Mouse (Mus musculus): ENCODE results near the gene Gm28051. TPM values are rescaled to one million over a fixed set of nuclear protein-coding genes. Genes with fewer than 3 reads are reported as not detected.
A peak's percentile ranks its signal among the peaks of the same experiment; 100 is the strongest.

Gene Gm28051
- polyA plus RNA-seq, 1 experiment from 2014 or later = not detected

- H3K4me1 ChIP-seq (ENCODE audit: control insufficient read depth, insufficient read depth, low read length) = no peaks in the 10 kb centered on the region; the same call in 1 of the 2 replicates
- H3K9me3 ChIP-seq (replicated peaks; ENCODE audit: control insufficient read depth, low read length, poor library complexity, severe bottlenecking) = no peaks in the 10 kb centered on the region
- no peaks in the 10 kb centered on the region for H3K36me3 ChIP-seq (ENCODE audit: control insufficient read depth, insufficient read depth, low read length)
- no peaks in the 10 kb centered on the region for H3K27me3 ChIP-seq (ENCODE audit: control insufficient read depth, insufficient read depth, low read depth, low read length)
- no peak overlapping the region for H3K4me2 ChIP-seq (ENCODE audit: low read length)
- no peak overlapping the region for H3K9ac ChIP-seq (ENCODE audit: low read depth, low read length)
- no peak overlapping the region for H3K4me3 ChIP-seq (ENCODE audit: low read depth, low read length)
- 84% methylated on average over 10 of the region's 10 CpGs for WGBS
- no peak for ATAC-seq
- no peak overlapping the region for H3K27ac ChIP-seq (ENCODE audit: low read length)
These were observed 42.7 kb downstream of the Gm28051 start for GRCm38 (mm10) chr12:102714654-102715395.

DNA sequence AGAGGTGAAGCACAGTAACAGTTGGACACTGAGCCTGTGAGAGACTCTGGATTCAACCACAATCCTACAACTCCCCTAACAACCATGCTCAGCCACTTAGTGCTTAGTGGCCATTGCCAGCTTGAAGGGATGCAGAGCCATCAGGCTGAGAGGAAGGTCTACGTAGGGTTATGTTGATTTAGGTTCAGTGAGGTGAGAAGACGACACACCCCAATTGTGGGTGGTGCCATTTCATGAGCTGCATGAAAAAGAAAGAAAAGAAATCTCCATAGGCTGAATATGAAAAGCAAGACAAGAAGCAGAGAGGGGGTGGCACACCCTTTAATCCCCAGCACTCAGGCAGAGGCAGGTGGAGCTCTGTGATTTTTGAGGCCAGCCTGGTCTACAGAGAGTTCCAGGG lies 43.4 kb downstream of the Gm28051 start:
- no peaks in the 10 kb centered on the region for H3K4me1 ChIP-seq (ENCODE audit: control insufficient read depth, insufficient read depth, low read length)
- no peak overlapping the region for H3K9ac ChIP-seq (ENCODE audit: low read depth, low read length)
- no peak overlapping the region for H3K4me3 ChIP-seq (ENCODE audit: low read depth, low read length)
- no peak overlapping the region for H3K4me2 ChIP-seq (ENCODE audit: low read length)
- WGBS = 65% methylated on average over 2 of the region's 2 CpGs
- H3K27ac ChIP-seq (ENCODE audit: low read length) = no peak overlapping the region
- no peaks in the 10 kb centered on the region for H3K36me3 ChIP-seq (ENCODE audit: control insufficient read depth, insufficient read depth, low read length)
- H3K27me3 ChIP-seq (ENCODE audit: control insufficient read depth, insufficient read depth, low read depth, low read length) = no peaks in the 10 kb centered on the region
- ATAC-seq = no peak
- H3K9me3 ChIP-seq (replicated peaks; ENCODE audit: control insufficient read depth, low read length, poor library complexity, severe bottlenecking) = no peaks in the 10 kb centered on the region

GRCm38 (mm10) chr12:102713153-102713865 lies 44.3 kb downstream of the Gm28051 start:
- no peak overlapping the region for H3K9ac ChIP-seq (ENCODE audit: low read depth, low read length)
- no peaks in the 10 kb centered on the region for H3K36me3 ChIP-seq (ENCODE audit: control insufficient read depth, insufficient read depth, low read length)
- H3K27ac ChIP-seq (ENCODE audit: low read length) = no peak overlapping the region
- H3K27me3 ChIP-seq (ENCODE audit: control insufficient read depth, insufficient read depth, low read depth, low read length) = no peaks in the 10 kb centered on the region
- no peak overlapping the region for H3K4me3 ChIP-seq (ENCODE audit: low read depth, low read length)
- 84% methylated on average over 20 of the region's 20 CpGs for WGBS
- no peak for ATAC-seq
- H3K4me1 ChIP-seq (ENCODE audit: control insufficient read depth, insufficient read depth, low read length) = no peaks in the 10 kb centered on the region
- no peaks in the 10 kb centered on the region for H3K9me3 ChIP-seq (replicated peaks; ENCODE audit: control insufficient read depth, low read length, poor library complexity, severe bottlenecking)
- no peak overlapping the region for H3K4me2 ChIP-seq (ENCODE audit: low read length)

GRCm38 (mm10) chr12:102710851-102711375 lies 46.7 kb downstream of the Gm28051 start:
- H3K27ac ChIP-seq (ENCODE audit: low read length) = no peak overlapping the region
- no peak overlapping the region for H3K4me2 ChIP-seq (ENCODE audit: low read length)
- H3K9me3 ChIP-seq (replicated peaks; ENCODE audit: control insufficient read depth, low read length, poor library complexity, severe bottlenecking) = no peaks in the 10 kb centered on the region
- H3K36me3 ChIP-seq (ENCODE audit: control insufficient read depth, insufficient read depth, low read length) = no peaks in the 10 kb centered on the region
- no peaks in the 10 kb centered on the region for H3K27me3 ChIP-seq (ENCODE audit: control insufficient read depth, insufficient read depth, low read depth, low read length)
- peaks cover 1% of the 10 kb centered on the region for H3K4me1 ChIP-seq (ENCODE audit: control insufficient read depth, insufficient read depth, low read length)
- no peak overlapping the region for H3K9ac ChIP-seq (ENCODE audit: low read depth, low read length)
- no peak overlapping the region for H3K4me3 ChIP-seq (ENCODE audit: low read depth, low read length)
- WGBS = 53% methylated on average over 4 of the region's 4 CpGs
- ATAC-seq = no peak

DNA sequence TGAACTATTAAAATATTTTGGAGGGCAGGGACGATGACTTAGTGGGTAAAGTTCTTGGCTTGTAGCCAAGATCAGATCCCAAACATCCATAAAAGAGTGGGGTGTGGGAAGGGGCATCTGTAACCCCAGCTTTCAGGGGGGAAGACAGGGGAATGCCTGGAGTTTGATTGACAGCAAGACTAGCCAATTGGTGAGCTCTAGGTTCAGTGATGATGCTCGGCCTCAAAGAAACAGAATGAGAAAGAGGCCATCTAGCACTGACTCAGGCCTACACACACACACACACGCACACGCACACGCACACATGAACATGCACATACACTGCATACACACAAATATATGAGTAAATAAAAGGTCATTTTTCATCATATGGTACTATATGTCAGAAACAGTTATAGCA lies 47.7 kb downstream of the Gm28051 start:
- Histone ChIP-seq H3K27me3 (ENCODE audit: control insufficient read depth, insufficient read depth, low read depth, low read length) (no peaks in the 10 kb centered on the region), H3K27ac (ENCODE audit: low read length) (no peak overlapping the region), H3K4me2 (ENCODE audit: low read length) (no peak overlapping the region), H3K9me3 (replicated peaks; ENCODE audit: control insufficient read depth, low read length, poor library complexity, severe bottlenecking) (no peaks in the 10 kb centered on the region), H3K9ac (ENCODE audit: low read depth, low read length) (no peak overlapping the region), H3K36me3 (ENCODE audit: control insufficient read depth, insufficient read depth, low read length) (no peaks in the 10 kb centered on the region), H3K4me3 (ENCODE audit: low read depth, low read length) (no peak overlapping the region), H3K4me1 (ENCODE audit: control insufficient read depth, insufficient read depth, low read length) (peaks cover 7% of the 10 kb centered on the region)
- 92% methylated on average over 5 of the region's 5 CpGs for WGBS
- ATAC-seq = no peak

- WGBS = 68% methylated on average over 11 of the region's 11 CpGs
These were observed 49.3 kb downstream of the Gm28051 start for GRCm38 (mm10) chr12:102708220-102708619.

GRCm38 (mm10) chr12:102706833-102707463 lies 50.6 kb downstream of the Gm28051 start:
- no peak overlapping the region for H3K9ac ChIP-seq (ENCODE audit: low read depth, low read length)
- WGBS = 93% methylated on average over 10 of the region's 10 CpGs
- no peaks in the 10 kb centered on the region for H3K9me3 ChIP-seq (replicated peaks; ENCODE audit: control insufficient read depth, low read length, poor library complexity, severe bottlenecking)
- H3K4me2 ChIP-seq (ENCODE audit: low read length) = no peak overlapping the region
- H3K27me3 ChIP-seq (ENCODE audit: control insufficient read depth, insufficient read depth, low read depth, low read length) = no peaks in the 10 kb centered on the region
- no peak overlapping the region for H3K27ac ChIP-seq (ENCODE audit: low read length)
- H3K4me1 ChIP-seq (ENCODE audit: control insufficient read depth, insufficient read depth, low read length) = peaks cover 22% of the 10 kb centered on the region
- no peak for ATAC-seq
- H3K36me3 ChIP-seq (ENCODE audit: control insufficient read depth, insufficient read depth, low read length) = no peaks in the 10 kb centered on the region
- H3K4me3 ChIP-seq (ENCODE audit: low read depth, low read length) = no peak overlapping the region

More at GRCm38 (mm10) chr12:102708220-102708619, 49.3 kb downstream of the Gm28051 start:
- Histone ChIP-seq H3K27me3 (ENCODE audit: control insufficient read depth, insufficient read depth, low read depth, low read length) (no peaks in the 10 kb centered on the region), H3K27ac (ENCODE audit: low read length) (no peak overlapping the region), H3K36me3 (ENCODE audit: control insufficient read depth, insufficient read depth, low read length) (no peaks in the 10 kb centered on the region), H3K4me3 (ENCODE audit: low read depth, low read length) (no peak overlapping the region), H3K4me1 (ENCODE audit: control insufficient read depth, insufficient read depth, low read length) (peaks cover 12% of the 10 kb centered on the region), H3K9me3 (replicated peaks; ENCODE audit: control insufficient read depth, low read length, poor library complexity, severe bottlenecking) (no peaks in the 10 kb centered on the region), H3K9ac (ENCODE audit: low read depth, low read length) (no peak overlapping the region), H3K4me2 (ENCODE audit: low read length) (no peak overlapping the region)
- ATAC-seq = no peak

DNA sequence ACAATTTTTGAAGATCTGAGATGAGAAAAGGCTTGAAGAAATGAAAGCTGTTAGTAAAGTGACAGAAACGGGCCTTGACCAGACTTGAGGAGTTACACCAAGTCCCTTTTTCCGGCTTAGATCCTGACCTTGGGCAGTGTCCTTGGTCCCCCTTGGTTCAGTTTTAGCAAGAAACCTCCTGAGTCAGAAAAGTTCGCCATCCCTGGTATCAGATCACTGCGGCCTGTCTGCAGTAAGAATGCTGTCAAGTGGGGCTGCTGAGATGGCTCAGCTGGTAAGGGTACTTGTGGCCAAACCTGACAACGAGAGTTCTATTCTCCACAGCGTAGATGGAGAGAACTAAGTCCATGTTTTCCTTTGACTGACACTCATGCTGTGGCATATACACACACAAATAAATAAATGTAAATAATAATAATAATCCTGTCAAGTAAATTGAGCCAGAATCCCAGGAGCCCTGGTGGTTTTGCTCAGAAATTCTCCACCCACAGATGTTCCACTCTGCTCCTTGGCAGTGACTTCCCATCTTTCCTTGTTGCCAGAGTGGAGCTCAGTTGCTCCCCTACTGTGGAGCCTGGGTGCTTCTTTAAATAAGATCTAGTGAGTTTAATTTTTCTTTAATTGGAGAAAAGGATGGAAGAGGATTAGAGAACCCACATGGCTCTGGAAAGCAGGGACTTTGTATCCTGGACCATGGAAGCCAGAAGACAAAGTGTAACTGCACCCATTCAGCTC lies 51.5 kb downstream of the Gm28051 start:
- H3K9ac ChIP-seq (ENCODE audit: low read depth, low read length) = peak overlapping the region; percentile 78; the same call in 1 of the 2 replicates
- no peak overlapping the region for H3K27ac ChIP-seq (ENCODE audit: low read length)
- no peak for ATAC-seq
- H3K4me1 ChIP-seq (ENCODE audit: control insufficient read depth, insufficient read depth, low read length) = peaks cover 25% of the 10 kb centered on the region
- WGBS = 73% methylated on average over 6 of the region's 6 CpGs
- H3K36me3 ChIP-seq (ENCODE audit: control insufficient read depth, insufficient read depth, low read length) = no peaks in the 10 kb centered on the region
- peak overlapping the region; percentile 64 for H3K4me2 ChIP-seq (ENCODE audit: low read length)
- no peaks in the 10 kb centered on the region for H3K9me3 ChIP-seq (replicated peaks; ENCODE audit: control insufficient read depth, low read length, poor library complexity, severe bottlenecking)
- peak overlapping the region; percentile 63; the same call in 1 of the 2 replicates for H3K4me3 ChIP-seq (ENCODE audit: low read depth, low read length)
- H3K27me3 ChIP-seq (ENCODE audit: control insufficient read depth, insufficient read depth, low read depth, low read length) = no peaks in the 10 kb centered on the region

Data from midbrain, embryonic 16.5 days (tissue).